Mouse (Mus musculus): ENCODE measurements around the gene Lhfp. TPM values are rescaled to one million over a fixed set of nuclear protein-coding genes. Genes with fewer than 3 reads are reported as not detected.

Gene Lhfp
- polyA plus RNA-seq, 1 experiment from 2014 or later = 49.8 TPM

DNA sequence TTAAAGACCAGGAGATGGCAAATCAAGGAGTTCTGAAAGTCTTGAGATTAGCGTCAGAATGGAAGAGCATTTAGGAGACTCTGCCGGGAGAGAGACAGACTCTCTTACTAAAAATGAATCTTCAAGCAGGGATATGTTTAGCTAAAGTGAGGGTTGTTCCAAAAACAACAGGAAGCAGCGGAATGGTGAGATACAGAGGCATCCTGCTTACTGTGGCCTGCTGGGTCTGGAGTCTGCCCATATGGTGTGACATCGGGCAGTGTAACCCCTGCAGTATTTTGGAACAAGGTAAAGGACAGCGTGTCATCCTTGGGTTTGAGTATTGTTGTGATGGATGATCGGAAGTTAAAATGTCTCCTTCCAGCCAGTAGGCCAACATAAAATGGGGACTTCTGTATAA lies 5.0 kb downstream of the Lhfp start:
- no peaks in the 10 kb centered on the region for H3K36me3 ChIP-seq (ENCODE audit: control insufficient read depth, insufficient read depth, low read length)

DNA sequence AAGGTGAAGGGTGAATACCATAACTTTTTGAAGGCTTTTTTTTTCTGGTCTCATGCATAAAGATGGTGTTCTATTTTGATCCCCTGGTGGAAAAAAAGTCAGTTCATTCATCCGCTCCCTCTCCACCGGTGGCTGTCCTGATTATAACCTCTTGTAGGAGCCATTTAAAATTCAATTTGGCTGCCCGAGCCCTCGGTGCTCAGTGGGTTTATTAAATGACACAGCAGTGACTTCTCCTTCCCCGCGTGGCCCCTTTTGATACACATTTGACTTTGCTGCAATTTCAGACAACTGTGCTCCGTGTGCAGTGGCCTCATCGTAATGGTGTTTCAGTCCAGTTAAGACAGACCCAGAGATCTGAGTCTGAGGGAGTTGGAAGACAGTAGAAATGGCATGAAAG lies 11.1 kb downstream of the Lhfp start:
- DNase-seq (ENCODE audit: low spot score, missing footprints) (no peak), ATAC-seq (ENCODE audit: low FRiP score) (no peak)
- no peaks in the 10 kb centered on the region for H3K36me3 ChIP-seq (ENCODE audit: control insufficient read depth, insufficient read depth, low read length)
- H3K4me3 ChIP-seq (ENCODE audit: low read depth, low read length) = no peak overlapping the region
- H3K9ac ChIP-seq (ENCODE audit: low read length) = no peak overlapping the region
- H3K4me1 ChIP-seq (ENCODE audit: control insufficient read depth, insufficient read depth, low read length) = peaks cover 5% of the 10 kb centered on the region
- 49% methylated on average over 8 of the region's 8 CpGs for WGBS
- no peak overlapping the region for H3K4me2 ChIP-seq
- H3K27me3 ChIP-seq (ENCODE audit: control insufficient read depth, insufficient read depth, low read length) = no peaks in the 10 kb centered on the region
- no peak overlapping the region for H3K27ac ChIP-seq (ENCODE audit: low read depth, low read length)
- H3K9me3 ChIP-seq (ENCODE audit: control insufficient read depth, low read length) = no peaks in the 10 kb centered on the region

More for the DNA sequence above, 5.0 kb downstream of the Lhfp start:
- Histone ChIP-seq H3K9ac (ENCODE audit: low read length) (no peak overlapping the region), H3K27ac (ENCODE audit: low read depth, low read length) (no peak overlapping the region), H3K4me1 (ENCODE audit: control insufficient read depth, insufficient read depth, low read length) (peaks cover 6% of the 10 kb centered on the region), H3K27me3 (ENCODE audit: control insufficient read depth, insufficient read depth, low read length) (no peaks in the 10 kb centered on the region), H3K4me2 (no peak overlapping the region), H3K9me3 (ENCODE audit: control insufficient read depth, low read length) (no peaks in the 10 kb centered on the region), H3K4me3 (ENCODE audit: low read depth, low read length) (no peak overlapping the region)
- ATAC-seq (ENCODE audit: low FRiP score) (no peak), DNase-seq (ENCODE audit: low spot score, missing footprints) (no peak)
- 83% methylated on average over 6 of the region's 6 CpGs for WGBS

DNA sequence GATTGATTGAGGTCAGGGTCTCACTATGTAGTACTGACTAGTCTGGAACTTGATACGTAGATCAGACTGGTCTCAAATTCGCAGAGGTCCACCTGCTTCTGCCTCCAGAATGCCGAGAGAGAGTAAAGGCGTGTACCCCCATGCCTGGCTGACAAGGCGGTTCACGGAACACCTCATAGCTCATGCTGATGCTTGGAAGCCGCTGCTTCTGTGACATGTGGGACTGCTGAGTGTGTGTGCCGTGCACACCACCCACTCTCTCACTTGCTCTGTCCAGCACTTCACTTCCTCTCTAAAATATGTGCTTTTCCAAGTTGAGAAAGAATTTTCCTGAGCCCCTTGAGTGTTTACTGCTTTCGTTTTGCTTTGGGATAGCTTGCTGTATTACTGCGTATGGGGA lies 15.1 kb downstream of the Lhfp start:
- H3K9ac ChIP-seq (ENCODE audit: low read length) = no peak overlapping the region
- peaks cover 5% of the 10 kb centered on the region for H3K4me1 ChIP-seq (ENCODE audit: control insufficient read depth, insufficient read depth, low read length)
- no peaks in the 10 kb centered on the region for H3K27me3 ChIP-seq (ENCODE audit: control insufficient read depth, insufficient read depth, low read length)
- H3K4me3 ChIP-seq (ENCODE audit: low read depth, low read length) = no peak overlapping the region
- no peaks in the 10 kb centered on the region for H3K9me3 ChIP-seq (ENCODE audit: control insufficient read depth, low read length)
- WGBS = 89% methylated on average over 10 of the region's 10 CpGs
- no peaks in the 10 kb centered on the region for H3K36me3 ChIP-seq (ENCODE audit: control insufficient read depth, insufficient read depth, low read length)
- no peak overlapping the region for H3K27ac ChIP-seq (ENCODE audit: low read depth, low read length)
- no peak for DNase-seq (ENCODE audit: low spot score, missing footprints)
- no peak for ATAC-seq (ENCODE audit: low FRiP score)
- no peak overlapping the region for H3K4me2 ChIP-seq

DNA sequence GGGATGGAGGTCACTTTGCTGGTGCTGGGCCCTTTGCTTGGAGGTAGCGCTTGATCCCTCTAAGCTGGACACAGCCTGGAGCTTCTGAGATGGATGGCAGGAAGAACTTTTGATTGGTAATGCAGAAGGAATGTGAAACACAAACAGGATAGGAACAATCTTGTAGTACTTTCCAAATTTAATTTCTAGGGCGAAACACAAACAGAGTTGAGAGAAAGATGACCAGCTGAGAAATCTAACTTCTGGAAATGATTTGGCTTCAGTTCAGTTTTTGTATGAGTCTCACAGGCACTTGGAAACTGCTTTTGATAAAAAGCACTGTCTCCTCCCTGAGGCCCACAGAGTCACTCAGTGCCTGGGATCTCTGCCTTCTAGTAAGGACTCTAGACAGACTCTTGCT lies 18.6 kb downstream of the Lhfp start:
- Histone ChIP-seq H3K9ac (ENCODE audit: low read length) (no peak overlapping the region), H3K27ac (ENCODE audit: low read depth, low read length) (no peak overlapping the region), H3K27me3 (ENCODE audit: control insufficient read depth, insufficient read depth, low read length) (no peaks in the 10 kb centered on the region), H3K36me3 (ENCODE audit: control insufficient read depth, insufficient read depth, low read length) (no peaks in the 10 kb centered on the region), H3K4me1 (ENCODE audit: control insufficient read depth, insufficient read depth, low read length) (no peaks in the 10 kb centered on the region), H3K4me2 (no peak overlapping the region), H3K9me3 (ENCODE audit: control insufficient read depth, low read length) (no peaks in the 10 kb centered on the region), H3K4me3 (ENCODE audit: low read depth, low read length) (no peak overlapping the region)
- DNase-seq (ENCODE audit: low spot score, missing footprints) (no peak), ATAC-seq (ENCODE audit: low FRiP score) (no peak)
- WGBS = 83% methylated on average over 2 of the region's 2 CpGs

DNA sequence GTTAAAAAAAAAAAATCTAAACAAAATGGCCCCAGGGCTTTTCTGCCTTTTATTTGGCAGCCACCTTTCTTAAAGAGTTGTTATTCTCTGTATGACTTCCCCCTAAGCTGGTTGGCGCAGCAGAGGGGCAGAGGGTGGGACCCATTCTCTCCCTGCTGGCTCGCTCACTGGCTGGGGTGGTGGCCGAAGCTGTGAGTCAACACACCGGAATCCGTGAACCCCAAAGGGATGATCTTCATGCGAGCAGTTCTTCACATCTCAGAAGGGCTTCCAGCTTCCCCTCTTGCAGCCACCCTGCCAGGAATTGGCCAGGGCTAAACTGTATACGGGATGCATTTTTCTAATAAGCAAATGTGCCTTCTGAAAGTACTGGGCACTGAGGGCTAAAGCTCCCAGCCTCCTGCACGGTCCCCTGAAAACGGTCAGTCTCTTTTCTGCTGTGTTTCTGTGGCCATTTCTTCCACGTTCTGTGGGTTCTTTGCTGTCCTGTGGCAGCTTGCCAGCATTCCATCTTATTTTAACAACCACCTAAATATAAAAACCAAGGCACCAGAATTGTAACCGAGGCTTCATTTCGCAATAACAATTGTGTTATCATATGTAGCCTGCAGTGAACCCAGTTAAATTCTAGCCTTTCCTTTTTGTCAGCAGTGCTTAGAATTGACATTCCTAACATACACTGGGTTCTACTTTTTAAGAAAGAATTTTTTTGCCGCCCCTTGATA lies 22.3 kb downstream of the Lhfp start:
- Histone ChIP-seq H3K4me1 (ENCODE audit: control insufficient read depth, insufficient read depth, low read length) (no peaks in the 10 kb centered on the region), H3K4me2 (no peak overlapping the region), H3K9ac (ENCODE audit: low read length) (no peak overlapping the region), H3K36me3 (ENCODE audit: control insufficient read depth, insufficient read depth, low read length) (no peaks in the 10 kb centered on the region), H3K4me3 (ENCODE audit: low read depth, low read length) (no peak overlapping the region), H3K27ac (ENCODE audit: low read depth, low read length) (no peak overlapping the region), H3K9me3 (ENCODE audit: control insufficient read depth, low read length) (no peaks in the 10 kb centered on the region), H3K27me3 (ENCODE audit: control insufficient read depth, insufficient read depth, low read length) (no peaks in the 10 kb centered on the region)
- 67% methylated on average over 13 of the region's 13 CpGs for WGBS
- no peak for ATAC-seq (ENCODE audit: low FRiP score)
- DNase-seq (ENCODE audit: low spot score, missing footprints) = no peak

DNA sequence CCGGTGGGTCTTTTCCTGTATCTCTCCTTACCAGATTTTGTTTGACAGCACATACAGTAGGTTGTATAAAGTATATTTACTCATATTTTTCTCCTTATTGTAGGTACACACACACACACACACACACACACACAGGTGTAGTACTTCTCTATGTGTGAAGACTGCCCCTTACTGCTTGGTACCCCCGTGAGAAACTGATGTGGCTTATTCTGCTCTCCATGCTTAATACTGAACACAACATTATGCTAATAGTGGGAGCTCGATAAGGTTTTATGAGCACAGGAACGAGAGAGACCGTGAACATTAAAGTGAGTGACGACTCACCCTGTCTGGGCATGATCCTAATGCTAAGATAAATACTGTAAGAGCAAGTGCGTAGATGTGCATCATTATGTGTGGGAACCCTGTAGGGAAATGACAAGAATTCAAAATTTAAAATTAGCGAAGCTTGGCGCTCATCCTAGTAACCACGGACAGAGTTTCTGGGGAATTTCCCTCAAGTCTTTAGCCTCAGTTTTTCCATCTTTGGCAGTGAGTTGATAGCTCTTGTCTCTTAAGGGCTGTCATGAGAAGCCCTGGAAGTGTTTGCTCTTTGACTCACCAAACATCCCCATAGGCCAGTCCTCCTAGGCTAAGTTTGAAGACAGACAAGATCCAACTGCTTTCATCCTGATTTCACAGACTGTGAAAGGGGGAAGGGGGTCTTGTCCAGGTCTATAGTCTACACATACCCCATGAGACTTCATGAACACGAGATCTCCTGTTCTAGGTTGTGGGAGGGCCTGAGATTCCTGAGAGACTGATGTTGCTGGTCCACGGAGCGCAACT lies 24.2 kb downstream of the Lhfp start:
- 91% methylated on average over 13 of the region's 13 CpGs for WGBS
- Histone ChIP-seq H3K27ac (ENCODE audit: low read depth, low read length) (no peak overlapping the region), H3K4me3 (ENCODE audit: low read depth, low read length) (no peak overlapping the region), H3K9me3 (ENCODE audit: control insufficient read depth, low read length) (no peaks in the 10 kb centered on the region), H3K4me1 (ENCODE audit: control insufficient read depth, insufficient read depth, low read length) (no peaks in the 10 kb centered on the region), H3K4me2 (no peak overlapping the region), H3K36me3 (ENCODE audit: control insufficient read depth, insufficient read depth, low read length) (no peaks in the 10 kb centered on the region), H3K9ac (ENCODE audit: low read length) (no peak overlapping the region), H3K27me3 (ENCODE audit: control insufficient read depth, insufficient read depth, low read length) (no peaks in the 10 kb centered on the region)
- DNase-seq (ENCODE audit: low spot score, missing footprints) (no peak), ATAC-seq (ENCODE audit: low FRiP score) (no peak)

DNA sequence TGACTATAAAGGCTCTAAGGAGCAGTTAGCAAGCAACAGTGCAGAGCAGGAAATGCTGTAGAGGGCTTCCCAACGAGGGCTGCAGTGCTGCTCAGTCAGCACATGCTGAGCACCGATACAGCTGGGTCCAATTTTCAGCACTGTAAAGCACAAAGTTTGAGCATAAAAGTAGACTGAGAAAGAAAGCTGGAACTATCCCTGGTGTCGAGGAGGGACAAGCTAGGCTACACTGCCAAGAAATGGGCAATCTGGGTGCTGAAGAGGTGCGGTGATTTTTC lies 24.7 kb downstream of the Lhfp start:
- ATAC-seq (ENCODE audit: low FRiP score) = no peak
- no peak for DNase-seq (ENCODE audit: low spot score, missing footprints)
- no peaks in the 10 kb centered on the region for H3K27me3 ChIP-seq (ENCODE audit: control insufficient read depth, insufficient read depth, low read length)
- H3K36me3 ChIP-seq (ENCODE audit: control insufficient read depth, insufficient read depth, low read length) = no peaks in the 10 kb centered on the region
- H3K4me3 ChIP-seq (ENCODE audit: low read depth, low read length) = no peak overlapping the region
- no peaks in the 10 kb centered on the region for H3K9me3 ChIP-seq (ENCODE audit: control insufficient read depth, low read length)
- H3K4me2 ChIP-seq = no peak overlapping the region
- 85% methylated on average over 4 of the region's 4 CpGs for WGBS
- no peaks in the 10 kb centered on the region for H3K4me1 ChIP-seq (ENCODE audit: control insufficient read depth, insufficient read depth, low read length)
- no peak overlapping the region for H3K27ac ChIP-seq (ENCODE audit: low read depth, low read length)
- no peak overlapping the region for H3K9ac ChIP-seq (ENCODE audit: low read length)

DNA sequence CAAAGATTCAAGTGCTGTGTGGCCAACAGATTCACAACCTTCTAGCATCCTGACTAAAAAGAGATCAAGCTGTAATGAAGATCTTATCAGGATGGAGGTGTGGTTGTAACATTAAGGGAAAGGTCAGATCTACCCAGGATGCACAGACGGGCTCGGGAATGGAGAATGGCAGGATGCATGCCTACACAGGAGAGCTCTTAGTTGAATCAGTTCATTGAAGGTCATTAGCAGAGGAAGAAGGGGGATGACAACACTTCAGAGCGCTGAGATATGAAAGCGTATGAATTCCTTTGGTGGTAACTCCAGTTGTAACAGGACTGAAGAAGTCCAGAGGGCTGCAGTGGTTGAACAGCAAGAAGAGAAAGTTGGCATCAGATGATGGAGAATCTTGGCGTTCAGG lies 27.1 kb downstream of the Lhfp start:
- Histone ChIP-seq H3K4me1 (ENCODE audit: control insufficient read depth, insufficient read depth, low read length) (no peaks in the 10 kb centered on the region), H3K4me3 (ENCODE audit: low read depth, low read length) (no peak overlapping the region), H3K4me2 (no peak overlapping the region), H3K9ac (ENCODE audit: low read length) (no peak overlapping the region), H3K36me3 (ENCODE audit: control insufficient read depth, insufficient read depth, low read length) (no peaks in the 10 kb centered on the region), H3K27me3 (ENCODE audit: control insufficient read depth, insufficient read depth, low read length) (no peaks in the 10 kb centered on the region), H3K27ac (ENCODE audit: low read depth, low read length) (no peak overlapping the region), H3K9me3 (ENCODE audit: control insufficient read depth, low read length) (no peaks in the 10 kb centered on the region)
- ATAC-seq (ENCODE audit: low FRiP score) = no peak
- 90% methylated on average over 5 of the region's 5 CpGs for WGBS
- no peak for DNase-seq (ENCODE audit: low spot score, missing footprints)

DNA sequence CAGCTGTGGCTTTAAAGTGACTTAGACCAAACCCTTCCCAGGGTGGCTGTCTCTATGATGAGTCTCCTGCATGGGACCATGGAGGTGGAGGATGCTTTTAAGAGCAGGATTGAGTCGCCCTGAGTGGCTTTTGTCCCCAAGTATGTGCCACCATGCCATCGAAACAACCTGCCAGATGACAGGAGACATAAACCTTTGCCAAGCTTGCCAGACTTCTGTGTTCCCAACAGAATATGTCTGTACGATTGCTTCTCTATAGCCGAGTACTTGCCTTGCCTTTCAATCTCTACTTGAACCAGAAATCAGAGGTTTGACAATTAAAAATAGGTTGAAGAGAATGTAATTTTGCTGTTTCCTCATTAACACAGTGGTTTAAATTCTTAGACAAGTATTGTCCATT lies 32.9 kb downstream of the Lhfp start:
- H3K9ac ChIP-seq (ENCODE audit: low read length) = no peak overlapping the region
- no peak overlapping the region for H3K27ac ChIP-seq (ENCODE audit: low read depth, low read length)
- WGBS = 94% methylated on average over 4 of the region's 4 CpGs
- H3K36me3 ChIP-seq (ENCODE audit: control insufficient read depth, insufficient read depth, low read length) = no peaks in the 10 kb centered on the region
- no peaks in the 10 kb centered on the region for H3K9me3 ChIP-seq (ENCODE audit: control insufficient read depth, low read length)
- no peaks in the 10 kb centered on the region for H3K27me3 ChIP-seq (ENCODE audit: control insufficient read depth, insufficient read depth, low read length)
- peak; percentile 59 for DNase-seq (ENCODE audit: low spot score, missing footprints)
- ATAC-seq (ENCODE audit: low FRiP score) = no peak
- H3K4me3 ChIP-seq (ENCODE audit: low read depth, low read length) = no peak overlapping the region
- no peak overlapping the region for H3K4me2 ChIP-seq
- H3K4me1 ChIP-seq (ENCODE audit: control insufficient read depth, insufficient read depth, low read length) = no peaks in the 10 kb centered on the region

Measured in midbrain, embryonic 11.5 days (tissue).